Mouse (Mus musculus) frontal cortex, adult 2 months (tissue): ENCODE results near the gene Il17rb. TPM values are rescaled to one million over a fixed set of nuclear protein-coding genes. Genes with fewer than 3 reads are reported as not detected.

ENCODE experiments used
- DNase-seq, 2 experiments: peaks; one replicate each; pipeline ENCODE4 v3.0.0; 2022; ENCODE audit warnings: low spot score in 1 of 2; ENCODE audit errors: extremely low spot score in 1 of 2
- polyA plus RNA-seq: library from polyadenylated mRNA; depleted of rRNA; stranded (reverse); fragments of >200 nt; gene quantifications from 2 replicates; pipeline ENCODE4 v1.2.3, GENCODE M21; 2012

Il17rb gene
- polyA plus RNA-seq, 1 experiment = 1.8 TPM

GRCm38 (mm10) chr14:30017794-30018462 lies 9.2 kb upstream of the Il17rb start:
- no peak for DNase-seq

- no peak for DNase-seq
These were observed 8.0 kb upstream of the Il17rb start for GRCm38 (mm10) chr14:30016666-30017065.

- DNase-seq = no peak
These were observed 6.3 kb upstream of the Il17rb start for GRCm38 (mm10) chr14:30015008-30015407.

DNA sequence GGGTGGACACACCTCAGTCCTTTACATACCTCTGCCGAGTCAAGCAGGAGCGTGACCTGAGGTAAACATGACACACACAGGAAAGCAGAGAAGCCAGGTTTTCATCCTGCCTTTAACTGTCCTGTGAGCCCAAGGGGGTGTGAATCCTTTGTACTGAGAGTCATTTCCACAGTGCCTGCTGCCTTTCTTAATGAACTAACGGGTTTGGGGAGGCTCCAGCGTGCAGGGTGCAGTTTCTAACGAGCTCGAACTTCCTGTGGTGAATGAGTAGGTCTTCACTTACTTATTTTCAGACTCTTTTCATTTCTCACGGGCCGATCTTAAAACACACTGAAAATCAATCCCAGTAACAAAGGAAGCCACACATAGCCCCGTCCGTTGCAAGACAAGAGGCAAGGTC lies 5.8 kb upstream of the Il17rb start:
- no peak for DNase-seq

GRCm38 (mm10) chr14:30011886-30012560 lies 3.3 kb upstream of the Il17rb start:
- DNase-seq = peak in 1 of 2 experiments; percentile 40

- peak in 1 of 2 experiments; percentile 63 for DNase-seq
These were observed 1.3 kb upstream of the Il17rb start for GRCm38 (mm10) chr14:30009864-30010560.

DNA sequence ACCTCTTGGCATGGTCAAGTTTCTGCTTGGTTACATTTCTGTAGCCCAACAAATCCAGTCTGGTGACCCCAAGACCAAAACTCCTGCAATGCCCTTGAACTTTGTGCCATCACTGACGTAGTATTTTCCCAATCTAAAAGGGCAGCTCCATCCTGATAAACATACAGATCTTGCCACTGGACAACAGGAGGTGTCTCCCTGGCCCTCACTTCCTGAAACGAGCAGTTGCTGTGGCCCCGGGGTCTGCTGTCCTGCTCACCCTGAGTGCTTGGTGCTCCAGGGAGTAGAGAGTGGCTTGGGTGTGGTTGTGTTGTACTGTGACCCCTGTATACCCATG lies 9.3 kb downstream of the Il17rb start:
- DNase-seq = no peak

DNA sequence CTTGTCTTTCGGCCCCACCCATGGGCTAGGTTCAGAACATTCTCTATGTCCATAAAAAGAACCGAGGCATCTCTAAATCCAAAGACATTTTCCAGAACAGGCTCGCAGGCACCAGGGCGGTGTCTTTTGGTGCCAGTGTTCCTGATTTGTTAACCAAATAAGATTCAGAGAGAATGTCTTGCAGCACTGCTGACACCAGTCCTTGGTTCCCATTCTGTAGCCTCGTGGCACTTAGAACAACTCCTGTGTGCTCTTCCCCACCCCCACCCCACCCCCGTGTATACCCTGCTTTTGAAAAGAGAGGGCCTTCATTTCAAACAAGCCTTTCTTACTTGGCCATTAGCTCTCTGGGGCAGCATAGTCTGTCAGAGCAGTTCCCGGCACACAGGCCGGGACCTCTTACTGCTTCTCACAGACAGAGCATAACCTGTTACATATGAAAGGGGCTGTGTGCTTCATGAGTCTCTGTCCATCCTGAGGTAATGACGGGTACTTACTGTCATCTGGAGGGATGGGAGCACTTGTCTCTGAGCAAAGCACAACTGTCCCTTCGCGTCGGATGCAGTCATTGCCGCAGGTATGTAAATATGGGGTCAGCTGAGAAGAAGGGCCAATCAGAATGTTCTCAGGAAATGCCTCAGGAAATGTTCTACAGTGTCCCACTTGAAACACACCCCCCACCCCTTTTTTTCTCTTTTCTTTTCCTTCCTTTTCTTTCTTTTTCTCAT lies 9.8 kb downstream of the Il17rb start:
- DNase-seq = peak in 1 of 2 experiments; percentile 35

DNA sequence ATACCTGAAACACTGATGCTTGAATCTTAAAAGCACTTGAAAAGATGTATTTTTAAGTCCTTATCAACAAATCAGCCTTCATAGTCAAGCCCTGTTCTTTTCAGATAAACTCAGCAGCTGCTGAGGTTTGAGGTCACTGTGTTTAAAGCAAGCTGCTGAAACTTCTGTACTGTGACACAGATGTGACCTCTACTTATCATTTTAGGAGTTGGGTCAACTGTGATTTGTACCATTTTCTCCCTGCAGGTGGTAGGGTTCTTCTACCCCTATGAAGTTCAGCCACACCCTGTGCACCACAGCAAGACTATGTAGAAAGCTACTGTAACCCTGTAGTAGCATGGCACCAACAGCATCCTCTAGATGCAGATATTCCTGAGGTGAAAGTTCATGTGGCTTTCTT lies 11.4 kb downstream of the Il17rb start:
- no peak for DNase-seq

- peak in 1 of 2 experiments; percentile 49 for DNase-seq
These were observed 12.5 kb downstream of the Il17rb start for GRCm38 (mm10) chr14:29996000-29996751.

- no peak for DNase-seq
These were observed 13.7 kb downstream of the Il17rb start for GRCm38 (mm10) chr14:29994976-29995375.

GRCm38 (mm10) chr14:29988337-29988736 lies 20.4 kb downstream of the Il17rb start:
- no peak for DNase-seq

DNA sequence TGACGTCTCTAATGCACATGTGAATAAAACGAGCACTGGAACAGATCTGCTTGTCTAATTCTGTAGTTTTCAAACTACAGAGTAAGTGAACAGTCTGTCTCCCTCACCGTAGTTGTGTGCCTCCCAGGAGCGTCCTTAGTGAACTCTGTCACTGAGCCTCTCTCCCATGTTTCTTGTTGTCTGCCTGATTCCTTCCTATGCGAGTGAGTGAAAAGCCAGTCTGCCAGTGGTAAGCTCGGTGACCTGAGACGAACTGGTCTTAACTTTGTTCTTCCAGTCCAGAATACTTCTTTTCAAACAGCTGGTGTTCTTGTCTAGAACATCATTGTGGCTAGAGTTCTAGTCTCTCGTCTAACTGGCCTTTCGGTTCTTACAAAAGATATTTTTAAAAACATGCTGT lies 21.0 kb downstream of the Il17rb start:
- no peak for DNase-seq

DNA sequence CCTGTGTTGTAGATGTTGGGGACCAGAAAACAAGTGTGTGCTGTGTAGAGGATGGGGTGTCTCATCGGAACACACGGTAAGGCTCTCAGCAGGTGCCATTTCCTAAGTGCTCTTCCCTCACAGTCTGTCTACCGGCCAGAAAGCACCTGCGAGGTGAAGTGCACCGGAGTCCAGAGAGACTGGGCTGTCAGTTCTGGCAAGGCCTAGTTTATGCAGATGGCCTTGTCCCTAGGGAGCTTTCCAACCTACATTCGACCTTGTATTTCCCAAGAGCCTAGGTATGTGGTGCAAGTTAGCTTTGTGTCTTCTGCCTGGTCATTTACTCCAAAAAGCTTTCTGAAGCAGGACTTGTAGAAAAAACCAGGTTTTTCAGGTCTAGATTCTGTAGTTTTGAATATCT lies 21.4 kb downstream of the Il17rb start:
- DNase-seq = no peak

DNA sequence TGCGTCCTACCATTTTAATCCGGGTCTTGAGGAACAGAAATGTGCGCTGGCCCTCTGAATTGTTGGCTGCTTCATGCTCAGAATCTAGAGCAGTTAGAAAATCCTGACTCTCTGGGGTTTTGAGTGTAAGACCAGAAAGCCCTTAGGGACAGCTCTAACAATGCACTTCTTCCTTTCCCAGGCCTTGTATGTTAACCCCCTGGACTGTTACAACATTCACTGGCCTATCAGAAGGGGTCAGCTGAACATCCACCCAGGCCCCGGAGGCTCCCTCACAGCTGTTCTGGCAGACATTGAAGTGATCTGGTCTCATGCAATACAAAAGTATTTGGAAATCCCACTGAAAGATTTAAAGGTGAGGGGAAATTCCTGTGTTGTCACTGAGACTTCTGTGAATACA lies 22.6 kb downstream of the Il17rb start:
- DNase-seq = no peak

DNA sequence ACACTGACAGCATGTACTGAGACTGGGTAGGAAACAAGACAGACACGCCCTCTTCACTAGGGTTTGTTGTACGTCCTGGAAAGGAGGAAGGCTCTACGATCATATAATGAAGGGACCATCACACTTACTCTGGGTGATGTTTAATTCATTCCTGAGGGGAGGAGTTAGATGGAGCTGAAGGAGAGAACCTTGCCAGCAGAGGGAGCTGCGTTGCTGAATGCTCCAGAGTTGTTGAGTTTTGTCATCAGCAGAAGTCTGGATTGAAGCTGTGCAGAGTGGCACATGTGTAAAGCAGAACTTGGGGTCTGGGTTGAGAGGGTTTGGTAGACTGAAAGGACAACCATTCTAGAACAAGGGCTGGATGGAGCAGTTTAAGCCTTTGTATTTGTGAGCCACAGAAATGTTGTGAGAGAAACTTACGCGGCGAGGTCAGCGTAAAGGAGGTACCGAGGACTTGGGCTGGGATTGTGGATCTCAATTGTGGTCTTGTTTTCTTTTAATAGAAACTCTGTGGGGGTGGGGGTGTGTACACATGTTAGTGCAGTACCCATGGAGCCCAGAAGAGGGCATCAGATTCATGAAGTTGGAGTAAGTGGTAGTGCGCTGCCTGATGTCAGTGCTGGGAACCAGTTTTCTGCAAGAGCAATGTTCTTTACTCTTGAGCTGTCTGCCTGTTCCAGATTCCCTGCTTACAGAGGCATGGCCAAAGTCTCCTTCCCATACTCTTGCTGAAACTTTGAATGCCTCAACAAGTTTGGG lies 28.1 kb downstream of the Il17rb start:
- no peak for DNase-seq

- peak; percentile 75 to 94 for DNase-seq
These were observed 30.2 kb downstream of the Il17rb start, which contains the start of gene Actr8 for GRCm38 (mm10) chr14:29978254-29979204. Gene Actr8, plus strand, starts transcription at chr14:29978337.

- DNase-seq = no peak
These were observed 31.8 kb downstream of the Il17rb start for GRCm38 (mm10) chr14:29976927-29977326.

- no peak for DNase-seq
These were observed 36.7 kb downstream of the Il17rb start for GRCm38 (mm10) chr14:29971993-29972392.
